Mouse (Mus musculus): Measurements from ENCODE around the gene Mgll. TPM values are rescaled to one million over a fixed set of nuclear protein-coding genes. Genes with fewer than 3 reads are reported as not detected.

The Mgll gene
- total and polyA plus RNA-seq, 2 experiments = 81.3 to 158 TPM

- Histone ChIP-seq H3K4me1 (ENCODE audit: control insufficient read depth, insufficient read depth, low read length) (no peaks in the 10 kb centered on the region), H3K27me3 (ENCODE audit: control insufficient read depth, insufficient read depth, low read length) (no peaks in the 10 kb centered on the region), H3K4me3 (ENCODE audit: insufficient read depth, low read depth, low read length) (no peak overlapping the region), H3K9ac (ENCODE audit: low read depth, low read length) (no peak overlapping the region), H3K79me2 (ENCODE audit: control insufficient read depth, insufficient read depth, low read length) (no peaks in the 10 kb centered on the region), H3K36me3 (ENCODE audit: control insufficient read depth, insufficient read depth, low read length) (no peaks in the 10 kb centered on the region), H3K27ac (replicated peaks; ENCODE audit: insufficient read depth, low read depth, low read length) (no peak overlapping the region)
- 84% methylated on average over 7 of the region's 7 CpGs for WGBS
- no peak for DNase-seq (ENCODE audit: extremely low read depth, low read depth, low spot score)
- TF ChIP-seq POLR2A (IDR thresholded peaks at IDR 0.05; ENCODE audit: extremely low read depth, insufficient read depth, low read length) = no peak
Measured at GRCm38 (mm10) chr6:88683380-88684053, 40.7 kb upstream of the Mgll start.

GRCm38 (mm10) chr6:88688171-88688570, 36.0 kb upstream of the Mgll start:
- no peaks in the 10 kb centered on the region for H3K36me3 ChIP-seq (ENCODE audit: control insufficient read depth, insufficient read depth, low read length)
- H3K27me3 ChIP-seq (ENCODE audit: control insufficient read depth, insufficient read depth, low read length) = no peaks in the 10 kb centered on the region
- TF ChIP-seq POLR2A (IDR thresholded peaks at IDR 0.05; ENCODE audit: extremely low read depth, insufficient read depth, low read length) = no peak
- no peak for TF ChIP-seq CTCF (IDR thresholded peaks at IDR 0.05; ENCODE audit: low read depth, low read length)
- no peaks in the 10 kb centered on the region for H3K79me2 ChIP-seq (ENCODE audit: control insufficient read depth, insufficient read depth, low read length)
- 88% methylated on average over 11 of the region's 11 CpGs for WGBS
- H3K9ac ChIP-seq (ENCODE audit: low read depth, low read length) = no peak overlapping the region
- DNase-seq (ENCODE audit: extremely low read depth, low read depth, low spot score) = no peak
- H3K27ac ChIP-seq (replicated peaks; ENCODE audit: insufficient read depth, low read depth, low read length) = no peak overlapping the region
- H3K4me1 ChIP-seq (ENCODE audit: control insufficient read depth, insufficient read depth, low read length) = peaks cover 2% of the 10 kb centered on the region; the same call in 1 of the 2 replicates
- H3K4me3 ChIP-seq (ENCODE audit: insufficient read depth, low read depth, low read length) = no peak overlapping the region

GRCm38 (mm10) chr6:88688712-88689111, 35.5 kb upstream of the Mgll start:
- Histone ChIP-seq H3K27me3 (ENCODE audit: control insufficient read depth, insufficient read depth, low read length) (no peaks in the 10 kb centered on the region), H3K4me3 (ENCODE audit: insufficient read depth, low read depth, low read length) (no peak overlapping the region), H3K79me2 (ENCODE audit: control insufficient read depth, insufficient read depth, low read length) (no peaks in the 10 kb centered on the region), H3K36me3 (ENCODE audit: control insufficient read depth, insufficient read depth, low read length) (no peaks in the 10 kb centered on the region), H3K9ac (ENCODE audit: low read depth, low read length) (no peak overlapping the region), H3K4me1 (ENCODE audit: control insufficient read depth, insufficient read depth, low read length) (peaks cover 2% of the 10 kb centered on the region; the same call in 1 of the 2 replicates), H3K27ac (replicated peaks; ENCODE audit: insufficient read depth, low read depth, low read length) (no peak overlapping the region)
- no peak for DNase-seq (ENCODE audit: extremely low read depth, low read depth, low spot score)
- TF ChIP-seq POLR2A (IDR thresholded peaks at IDR 0.05; ENCODE audit: extremely low read depth, insufficient read depth, low read length) = no peak
- no peak for TF ChIP-seq CTCF (IDR thresholded peaks at IDR 0.05; ENCODE audit: low read depth, low read length)
- WGBS = 71% methylated on average over 3 of the region's 3 CpGs

GRCm38 (mm10) chr6:88690211-88690610, 34.0 kb upstream of the Mgll start:
- TF ChIP-seq POLR2A (IDR thresholded peaks at IDR 0.05; ENCODE audit: extremely low read depth, insufficient read depth, low read length) = no peak
- TF ChIP-seq CTCF (IDR thresholded peaks at IDR 0.05; ENCODE audit: low read depth, low read length) = no peak
- Histone ChIP-seq H3K4me3 (ENCODE audit: insufficient read depth, low read depth, low read length) (no peak overlapping the region), H3K9ac (ENCODE audit: low read depth, low read length) (no peak overlapping the region), H3K27ac (replicated peaks; ENCODE audit: insufficient read depth, low read depth, low read length) (no peak overlapping the region), H3K36me3 (ENCODE audit: control insufficient read depth, insufficient read depth, low read length) (no peaks in the 10 kb centered on the region), H3K4me1 (ENCODE audit: control insufficient read depth, insufficient read depth, low read length) (peaks cover 2% of the 10 kb centered on the region; the same call in 1 of the 2 replicates), H3K27me3 (ENCODE audit: control insufficient read depth, insufficient read depth, low read length) (no peaks in the 10 kb centered on the region), H3K79me2 (ENCODE audit: control insufficient read depth, insufficient read depth, low read length) (no peaks in the 10 kb centered on the region)
- peak; percentile 29 for DNase-seq (ENCODE audit: extremely low read depth, low read depth, low spot score)
- 28% methylated on average over 3 of the region's 3 CpGs for WGBS

GRCm38 (mm10) chr6:88691361-88691760, 32.9 kb upstream of the Mgll start:
- Histone ChIP-seq H3K36me3 (ENCODE audit: control insufficient read depth, insufficient read depth, low read length) (no peaks in the 10 kb centered on the region), H3K9ac (ENCODE audit: low read depth, low read length) (no peak overlapping the region), H3K79me2 (ENCODE audit: control insufficient read depth, insufficient read depth, low read length) (no peaks in the 10 kb centered on the region), H3K27me3 (ENCODE audit: control insufficient read depth, insufficient read depth, low read length) (no peaks in the 10 kb centered on the region), H3K4me3 (ENCODE audit: insufficient read depth, low read depth, low read length) (no peak overlapping the region), H3K27ac (replicated peaks; ENCODE audit: insufficient read depth, low read depth, low read length) (no peak overlapping the region), H3K4me1 (ENCODE audit: control insufficient read depth, insufficient read depth, low read length) (peaks cover 2% of the 10 kb centered on the region; the same call in 1 of the 2 replicates)
- TF ChIP-seq CTCF (IDR thresholded peaks at IDR 0.05; ENCODE audit: low read depth, low read length) = no peak
- TF ChIP-seq POLR2A (IDR thresholded peaks at IDR 0.05; ENCODE audit: extremely low read depth, insufficient read depth, low read length) = no peak
- 93% methylated on average over 2 of the region's 2 CpGs for WGBS
- no peak for DNase-seq (ENCODE audit: extremely low read depth, low read depth, low spot score)

GRCm38 (mm10) chr6:88702887-88703286, 21.3 kb upstream of the Mgll start:
- Histone ChIP-seq H3K36me3 (ENCODE audit: control insufficient read depth, insufficient read depth, low read length) (no peaks in the 10 kb centered on the region), H3K27me3 (ENCODE audit: control insufficient read depth, insufficient read depth, low read length) (no peaks in the 10 kb centered on the region), H3K9ac (ENCODE audit: low read depth, low read length) (no peak overlapping the region), H3K4me3 (ENCODE audit: insufficient read depth, low read depth, low read length) (no peak overlapping the region), H3K4me1 (ENCODE audit: control insufficient read depth, insufficient read depth, low read length) (no peaks in the 10 kb centered on the region), H3K79me2 (ENCODE audit: control insufficient read depth, insufficient read depth, low read length) (no peaks in the 10 kb centered on the region), H3K27ac (replicated peaks; ENCODE audit: insufficient read depth, low read depth, low read length) (no peak overlapping the region)
- 93% methylated on average over 1 of the region's 1 CpGs for WGBS
- TF ChIP-seq CTCF (IDR thresholded peaks at IDR 0.05; ENCODE audit: low read depth, low read length) (no peak), POLR2A (IDR thresholded peaks at IDR 0.05; ENCODE audit: extremely low read depth, insufficient read depth, low read length) (no peak)
- no peak for DNase-seq (ENCODE audit: extremely low read depth, low read depth, low spot score)
